Mouse (Mus musculus): ENCODE results near the gene Cyb561d2. TPM values are rescaled to one million over a fixed set of nuclear protein-coding genes. Genes with fewer than 3 reads are reported as not detected.
A peak's percentile ranks its signal among the peaks of the same experiment; 100 is the strongest.

Cyb561d2 gene
- total and polyA plus RNA-seq, 3 experiments: 23.8 to 37.8 (median 35.7) TPM

- in situ Hi-C loops (cut with MboI; ENCODE audit: low pct_ligation_motif_present, low pct_unique_long_range_greater_than_20kb, low sequenced_read_pairs) (no loop called here), dilution Hi-C loops (cut with MboI; ENCODE audit: extremely low pct_ligation_motif_present, extremely low pct_unique_long_range_greater_than_20kb, low sequenced_read_pairs) (no loop called here)
- Histone ChIP-seq H3K9me3 (replicated peaks; ENCODE audit: low read length) (no peaks in the 10 kb centered on the region), H3K4me2 (ENCODE audit: insufficient read depth, low read depth, poor library complexity, severe bottlenecking) (no peak overlapping the region), H3K27ac (ENCODE audit: insufficient read depth, low read depth) (no peak overlapping the region), H3K4me1 (ENCODE audit: control insufficient read depth in 1 of 2, insufficient read depth in 2 of 2) (peaks cover 5 to 45% of the 10 kb centered on the region in 2 experiments; a peak in 2 of 4 replicates), H3K27me3 (replicated peaks) (no peaks in the 10 kb centered on the region), H3K79me2 (replicated peaks; ENCODE audit: control insufficient read depth, extremely low read depth, insufficient read depth, poor library complexity, severe bottlenecking) (no peaks in the 10 kb centered on the region), H3K36me3 (replicated peaks in 1 of 2; ENCODE audit: control insufficient read depth in 1 of 2, insufficient read depth in 1 of 2, low read length in 1 of 2) (peaks cover 29 to 39% of the 10 kb centered on the region in 2 experiments), H3K9ac (ENCODE audit: insufficient read depth, low read depth) (no peak overlapping the region), H3K4me3 (replicated peaks in 1 of 3; ENCODE audit: low read depth in 2 of 3, low read length in 2 of 3, poor library complexity in 1 of 3) (no peak overlapping the region)
- TF ChIP-seq CHD2 (IDR thresholded peaks at IDR 0.05; ENCODE audit: low read length) (no peak), POLR2AphosphoS2 (IDR thresholded peaks at IDR 0.05; ENCODE audit: low read depth, low read length) (no peak), ELF1 (IDR thresholded peaks at IDR 0.05; ENCODE audit: low read depth, low read length) (no peak), NELFE (IDR thresholded peaks at IDR 0.05; ENCODE audit: low read depth, low read length) (no peak)
- no peak for DNase-seq (ENCODE audit: extremely low read depth)
Observed at GRCm38 (mm10) chr9:107544196-107544700, 2.3 kb upstream of the Cyb561d2 start.

DNA sequence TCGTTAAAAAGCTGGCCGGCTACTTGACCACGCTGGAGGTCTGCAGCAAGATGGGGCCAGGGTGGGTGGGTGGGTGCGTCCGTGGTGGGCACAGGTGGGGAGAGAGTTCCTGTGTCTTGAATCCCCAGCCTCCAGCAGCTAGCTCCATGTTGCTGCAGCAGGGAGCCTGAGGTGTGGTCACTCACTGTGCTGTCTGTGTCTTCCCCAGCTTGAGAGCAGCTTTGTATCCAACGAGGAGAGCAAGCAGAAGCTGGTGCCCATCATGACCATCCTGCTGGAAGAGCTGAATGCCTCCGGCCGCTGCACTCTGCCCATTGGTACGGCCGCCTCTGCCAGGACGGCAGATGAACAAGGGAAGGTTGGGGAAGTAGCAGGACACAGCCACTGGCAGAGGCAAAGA is 1.3 kb upstream of the Cyb561d2 start:
- H3K27me3 ChIP-seq (replicated peaks): no peaks in the 10 kb centered on the region
- H3K4me3 ChIP-seq (replicated peaks in 1 of 3; ENCODE audit: low read depth in 2 of 3, low read length in 2 of 3, poor library complexity in 1 of 3): no peak overlapping the region
- peaks cover 5 to 45% of the 10 kb centered on the region in 2 experiments; a peak in 2 of 4 replicates for H3K4me1 ChIP-seq (ENCODE audit: control insufficient read depth in 1 of 2, insufficient read depth in 2 of 2)
- H3K9ac ChIP-seq (ENCODE audit: insufficient read depth, low read depth): no peak overlapping the region
- H3K9me3 ChIP-seq (replicated peaks; ENCODE audit: low read length): no peaks in the 10 kb centered on the region
- dilution Hi-C loops (cut with MboI; ENCODE audit: extremely low pct_ligation_motif_present, extremely low pct_unique_long_range_greater_than_20kb, low sequenced_read_pairs) (no loop called here), in situ Hi-C loops (cut with MboI; ENCODE audit: low pct_ligation_motif_present, low pct_unique_long_range_greater_than_20kb, low sequenced_read_pairs) (no loop called here)
- DNase-seq (ENCODE audit: extremely low read depth): no peak
- H3K79me2 ChIP-seq (replicated peaks; ENCODE audit: control insufficient read depth, extremely low read depth, insufficient read depth, poor library complexity, severe bottlenecking): no peaks in the 10 kb centered on the region
- H3K36me3 ChIP-seq (replicated peaks in 1 of 2; ENCODE audit: control insufficient read depth in 1 of 2, insufficient read depth in 1 of 2, low read length in 1 of 2): peaks cover 38 to 48% of the 10 kb centered on the region in 2 experiments
- no peak overlapping the region for H3K27ac ChIP-seq (ENCODE audit: insufficient read depth, low read depth)
- TF ChIP-seq UBTF (IDR thresholded peaks at IDR 0.05; ENCODE audit: low read depth, low read length): no peak
- TF ChIP-seq MXI1 (IDR thresholded peaks at IDR 0.05; ENCODE audit: low read depth, low read length): no peak
- no peak for TF ChIP-seq POLR2A (IDR thresholded peaks at IDR 0.05; ENCODE audit: low read depth, low read length)
- no peak for TF ChIP-seq CHD1 (IDR thresholded peaks at IDR 0.05; ENCODE audit: low read depth, low read length)
- no peak for TF ChIP-seq EP300 (IDR thresholded peaks at IDR 0.05; ENCODE audit: low read length)
- no peak for TF ChIP-seq NRF1 (IDR thresholded peaks at IDR 0.05; ENCODE audit: low read depth, low read length)
- no peak for TF ChIP-seq JUND (conservative IDR thresholded peaks at IDR 0.05; ENCODE audit: low read depth, low read length)
- no peak for TF ChIP-seq KAT2A (IDR thresholded peaks at IDR 0.05; ENCODE audit: insufficient replicate concordance, low read length)
- TF ChIP-seq RAD21 (IDR thresholded peaks at IDR 0.05; ENCODE audit: low read depth, low read length): no peak
- TF ChIP-seq IRF4 (IDR thresholded peaks at IDR 0.05; ENCODE audit: low read depth, low read length): no peak
- H3K4me2 ChIP-seq (ENCODE audit: insufficient read depth, low read depth, poor library complexity, severe bottlenecking): no peak overlapping the region

- dilution Hi-C loops (cut with MboI; ENCODE audit: extremely low pct_ligation_motif_present, extremely low pct_unique_long_range_greater_than_20kb, low sequenced_read_pairs) (no loop called here), in situ Hi-C loops (cut with MboI; ENCODE audit: low pct_ligation_motif_present, low pct_unique_long_range_greater_than_20kb, low sequenced_read_pairs) (no loop called here)
- peak overlapping the region; percentile 95 for H3K4me2 ChIP-seq (ENCODE audit: insufficient read depth, low read depth, poor library complexity, severe bottlenecking)
- peaks cover 5 to 40% of the 10 kb centered on the region in 2 experiments; a peak in 2 of 4 replicates for H3K4me1 ChIP-seq (ENCODE audit: control insufficient read depth in 1 of 2, insufficient read depth in 2 of 2)
- no peaks in the 10 kb centered on the region for H3K9me3 ChIP-seq (replicated peaks; ENCODE audit: low read length)
- no peaks in the 10 kb centered on the region for H3K27me3 ChIP-seq (replicated peaks)
- H3K4me3 ChIP-seq (replicated peaks in 1 of 3; ENCODE audit: low read depth in 2 of 3, low read length in 2 of 3, poor library complexity in 1 of 3): peak overlapping the region; percentile 63 to 76 (median 70)
- peaks cover 44 to 54% of the 10 kb centered on the region in 2 experiments for H3K36me3 ChIP-seq (replicated peaks in 1 of 2; ENCODE audit: control insufficient read depth in 1 of 2, insufficient read depth in 1 of 2, low read length in 1 of 2)
- TF ChIP-seq E2F4 (IDR thresholded peaks at IDR 0.05; ENCODE audit: insufficient replicate concordance, low read depth, low read length) (no peak), CHD2 (IDR thresholded peaks at IDR 0.05; ENCODE audit: low read length) (peak; percentile 75), MAFK (IDR thresholded peaks at IDR 0.05; ENCODE audit: insufficient replicate concordance, low read length) (no peak), PAX5 (IDR thresholded peaks at IDR 0.05; ENCODE audit: low read length) (no peak)
- H3K27ac ChIP-seq (ENCODE audit: insufficient read depth, low read depth): no peak overlapping the region
- no peaks in the 10 kb centered on the region; the same call in 1 of the 2 replicates for H3K79me2 ChIP-seq (replicated peaks; ENCODE audit: control insufficient read depth, extremely low read depth, insufficient read depth, poor library complexity, severe bottlenecking)
- no peak for DNase-seq (ENCODE audit: extremely low read depth)
- H3K9ac ChIP-seq (ENCODE audit: insufficient read depth, low read depth): peak overlapping the region; percentile 77
Observed at GRCm38 (mm10) chr9:107542721-107543120, 728 bp upstream of the Cyb561d2 start.

All from CH12.LX (cell line).